Mouse (Mus musculus): ENCODE measurements at regions not wholly inside any gene's neighbourhood (a gene's known extent, or its start where the extent isn't known, plus 50 kb on each side); places are given as distances from the start of the nearest gene placed in this dataset.
A peak's percentile ranks its signal among the peaks of the same experiment; 100 is the strongest.

DNA sequence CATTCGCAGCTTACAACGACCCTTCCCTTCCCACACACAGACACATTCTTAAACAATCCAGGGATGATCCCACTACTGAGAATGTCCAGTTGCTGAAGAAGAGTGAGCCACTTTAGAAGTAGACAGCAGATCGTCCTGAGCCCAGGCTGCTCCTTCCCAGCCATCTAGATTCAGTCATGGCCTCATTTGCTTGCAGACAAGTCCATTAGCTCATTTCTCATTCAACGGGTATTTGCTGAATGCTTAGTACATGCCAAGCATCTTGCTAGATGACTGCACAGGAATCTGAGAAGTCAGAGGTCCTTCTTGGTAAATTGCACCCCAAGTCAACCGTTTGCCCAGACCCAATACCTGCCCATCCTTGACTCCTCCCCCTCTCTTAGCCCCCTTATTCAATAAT is 57.8 kb downstream of the Ier5 start:
- no peak for DNase-seq

DNA sequence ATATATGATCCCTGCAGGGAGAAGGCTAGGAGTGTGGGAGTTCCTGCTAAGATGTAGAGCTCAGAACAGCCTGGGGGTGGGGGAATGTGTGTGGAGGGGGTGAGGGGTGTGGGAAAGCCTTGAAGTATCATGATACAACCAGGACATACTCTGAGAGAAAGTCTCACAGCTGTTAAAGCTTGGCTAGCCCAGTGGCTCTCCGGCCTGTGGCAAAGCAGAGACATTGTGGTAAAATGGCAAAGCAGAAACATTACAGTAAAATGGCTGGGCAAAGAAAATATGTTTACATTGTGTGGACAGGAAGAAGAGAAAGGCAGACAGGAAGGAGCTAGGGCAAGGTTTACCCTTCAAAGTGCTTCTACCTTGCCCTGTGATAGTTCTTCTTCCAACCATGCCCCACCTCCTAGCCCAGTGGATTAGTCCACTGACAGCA is 58.5 kb downstream of the Ier5 start:
- DNase-seq: peak; percentile 57

DNA sequence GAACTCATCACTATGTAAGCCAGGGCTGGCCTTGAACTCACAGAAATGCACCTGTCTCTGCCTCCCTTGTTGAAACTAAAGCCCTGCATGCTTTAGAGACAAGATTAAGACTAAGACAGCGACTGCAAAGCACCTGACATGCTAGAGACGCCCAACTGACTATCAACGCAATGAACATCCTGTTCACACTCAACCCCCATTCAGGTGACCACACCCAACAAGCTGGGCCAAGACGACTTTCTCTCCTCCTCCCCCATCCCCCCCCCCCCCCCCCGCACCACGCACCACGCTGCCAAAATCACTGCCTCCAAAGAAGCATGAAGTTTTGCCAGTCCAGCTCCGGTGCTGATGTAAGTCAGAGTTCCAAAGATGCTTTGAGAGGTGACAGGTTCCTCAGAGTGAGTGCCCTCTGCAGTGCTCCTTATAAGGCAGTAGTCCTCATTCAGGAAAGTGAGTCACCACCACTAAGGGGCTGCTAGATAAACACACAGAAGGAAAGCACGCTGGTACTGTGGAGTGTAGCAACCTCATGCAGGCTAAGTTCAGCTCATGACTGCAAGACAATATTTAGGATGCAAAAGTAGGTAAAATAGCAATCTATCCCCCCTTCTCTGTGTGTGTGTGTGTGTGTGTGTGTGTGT is 59.2 kb downstream of the Ier5 start:
- DNase-seq: no peak

DNA sequence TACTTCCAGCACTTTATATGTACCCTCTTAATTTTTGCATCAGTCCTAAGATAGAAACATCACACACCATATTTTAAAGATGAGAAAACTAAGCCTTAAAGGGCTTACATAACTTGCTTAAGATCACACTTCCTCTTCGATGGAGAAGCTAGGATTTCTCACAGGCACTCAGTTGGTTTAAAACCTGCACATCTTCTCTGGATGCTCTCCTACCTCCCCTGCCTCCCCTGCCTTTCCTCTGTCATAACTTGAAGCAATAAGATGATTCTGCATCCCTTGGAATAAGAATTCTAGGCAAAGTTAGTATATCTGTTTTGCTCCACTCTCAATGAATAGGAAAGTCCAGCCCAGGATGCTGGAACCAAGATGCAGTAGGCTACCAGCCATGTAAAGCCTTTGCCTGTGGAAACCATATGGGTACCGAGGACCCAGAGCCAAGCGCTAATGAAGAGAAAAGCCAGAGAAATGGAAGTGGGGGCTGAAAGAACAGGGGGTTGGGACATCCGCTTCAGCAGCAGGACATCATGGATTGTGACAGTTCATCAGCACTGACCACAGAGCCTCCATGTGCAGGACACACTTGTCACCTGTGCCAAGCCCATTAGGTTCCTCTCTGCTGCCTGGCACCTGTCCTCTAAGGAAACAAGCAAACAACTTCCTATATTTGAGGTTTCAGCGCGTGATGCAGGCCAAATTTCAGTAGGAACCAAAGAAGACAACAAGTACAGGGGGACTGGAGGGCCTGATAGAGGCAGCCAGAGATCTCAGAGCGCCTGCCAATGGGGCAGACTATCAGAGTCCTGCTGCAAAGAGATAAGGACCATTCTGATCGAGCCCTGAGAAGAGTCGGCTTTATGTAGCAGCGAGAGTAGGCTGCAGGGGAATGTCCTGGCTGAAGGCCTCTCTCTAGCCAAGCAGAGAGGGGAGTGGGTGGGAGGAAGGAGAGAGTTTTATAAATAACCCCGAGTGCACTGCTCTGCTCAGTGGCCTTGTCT is 60.5 kb downstream of the Ier5 start:
- peak; percentile 64 for DNase-seq

DNA sequence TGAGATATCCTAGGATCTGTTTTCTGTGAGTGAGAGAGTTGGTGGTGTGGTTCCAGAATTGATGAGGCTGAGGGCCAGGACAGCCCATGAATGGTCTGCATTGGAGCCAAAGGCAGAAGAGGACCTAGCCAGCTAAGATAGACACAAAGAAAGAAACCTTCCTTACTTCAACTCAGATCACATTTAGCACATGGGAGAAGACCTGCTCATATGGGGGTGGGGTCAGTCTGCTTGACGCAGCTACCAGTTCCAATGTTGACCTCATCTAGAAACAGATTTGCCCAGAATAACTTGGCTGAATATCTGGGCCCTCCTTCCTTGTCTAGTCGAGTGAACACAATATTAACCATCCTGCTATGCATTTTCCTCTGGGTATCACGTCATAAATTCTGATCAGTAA is 62.0 kb downstream of the Ier5 start:
- DNase-seq: no peak

DNA sequence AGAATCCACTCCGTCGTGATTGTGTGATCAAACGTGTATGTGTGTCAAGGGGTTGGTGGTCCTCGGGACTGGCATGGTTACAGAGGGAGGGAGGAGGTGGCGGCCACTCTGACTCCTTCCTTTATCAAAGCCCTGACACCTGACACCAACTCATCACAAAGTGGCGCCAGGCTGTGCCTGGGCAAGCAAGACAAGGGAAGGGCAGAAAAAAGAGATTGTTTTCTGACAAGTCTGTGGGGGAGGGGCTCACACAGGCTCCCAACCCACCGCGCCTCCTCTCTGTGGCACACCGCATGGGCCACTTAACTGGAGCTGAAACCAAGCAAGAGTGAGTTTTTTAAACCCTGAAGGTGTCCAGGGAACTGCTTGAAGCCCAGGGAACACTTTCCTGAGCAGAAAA is 68.5 kb downstream of the Ier5 start:
- no peak for DNase-seq

DNA sequence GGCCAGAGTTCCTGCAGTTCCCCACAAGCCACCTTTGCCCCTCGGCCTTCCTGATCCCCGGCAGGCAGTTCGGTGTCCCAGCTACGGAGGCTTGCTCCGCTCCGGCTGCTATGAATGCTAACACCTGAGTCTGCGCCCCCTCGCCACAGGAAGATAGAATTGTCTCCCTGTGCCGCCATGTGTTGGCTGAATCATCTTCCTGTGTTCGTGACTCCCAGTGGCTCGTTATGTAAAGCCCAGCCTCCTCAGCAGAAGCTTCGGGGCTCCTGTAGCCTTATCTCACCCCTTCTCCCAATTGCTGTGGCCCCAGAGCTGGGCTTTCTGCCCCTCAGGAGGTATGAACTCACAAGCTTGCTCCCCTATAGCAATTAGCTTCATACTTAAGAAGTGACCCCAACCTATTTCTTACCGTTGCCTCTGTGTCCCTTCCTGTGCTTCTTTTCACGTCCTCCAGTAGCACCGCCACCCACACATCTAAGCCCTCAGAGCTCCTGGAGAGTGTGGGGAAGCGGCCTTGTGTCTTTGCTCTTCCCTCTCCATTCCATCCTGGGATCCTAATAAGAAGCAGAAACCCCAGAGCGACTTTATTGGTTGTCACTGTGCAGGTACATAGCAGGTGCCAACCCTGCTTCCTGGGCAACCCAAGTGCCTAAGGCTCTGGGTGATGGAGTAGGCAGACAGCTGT is 70.1 kb downstream of the Ier5 start:
- peak; percentile 94 for DNase-seq

DNA sequence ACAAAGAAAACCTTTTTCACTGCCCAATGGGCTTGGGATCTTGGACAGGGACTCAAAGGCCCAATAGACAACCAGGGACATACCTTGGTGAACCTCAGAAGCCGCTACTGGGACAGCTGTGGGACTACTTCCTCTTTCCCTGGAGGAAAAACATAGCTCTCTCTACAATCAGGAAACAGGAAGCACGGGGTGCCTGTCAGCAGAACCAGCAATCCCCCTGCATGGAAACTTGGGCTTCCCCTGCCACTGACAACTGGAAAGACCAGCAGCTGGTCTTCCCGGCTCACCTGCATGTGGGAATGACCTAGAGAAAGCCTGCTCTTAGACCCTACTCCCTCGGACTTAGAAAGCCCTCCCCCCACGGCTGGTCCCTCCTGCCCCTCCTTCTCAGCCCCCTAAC is 70.7 kb downstream of the Ier5 start:
- no peak for DNase-seq

DNA sequence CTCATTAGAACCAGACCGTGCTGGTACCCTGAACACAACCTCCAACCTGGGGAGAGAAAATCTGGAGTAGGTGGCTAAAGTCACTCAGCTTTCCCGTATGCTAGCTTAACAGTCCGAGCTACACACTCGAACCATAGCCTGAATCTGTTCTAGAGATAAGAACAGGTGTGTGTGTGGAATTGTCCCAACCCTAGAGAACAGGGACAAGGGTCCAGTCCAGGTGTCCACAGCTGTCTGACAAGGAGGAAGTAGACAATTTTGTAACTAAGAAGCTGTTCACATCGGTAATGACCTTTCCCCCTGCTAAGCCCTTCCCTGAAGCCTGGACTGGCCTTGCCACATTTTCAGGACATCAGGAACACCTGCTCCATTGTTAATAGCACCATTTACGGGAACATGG is 71.3 kb downstream of the Ier5 start:
- DNase-seq: no peak

DNA sequence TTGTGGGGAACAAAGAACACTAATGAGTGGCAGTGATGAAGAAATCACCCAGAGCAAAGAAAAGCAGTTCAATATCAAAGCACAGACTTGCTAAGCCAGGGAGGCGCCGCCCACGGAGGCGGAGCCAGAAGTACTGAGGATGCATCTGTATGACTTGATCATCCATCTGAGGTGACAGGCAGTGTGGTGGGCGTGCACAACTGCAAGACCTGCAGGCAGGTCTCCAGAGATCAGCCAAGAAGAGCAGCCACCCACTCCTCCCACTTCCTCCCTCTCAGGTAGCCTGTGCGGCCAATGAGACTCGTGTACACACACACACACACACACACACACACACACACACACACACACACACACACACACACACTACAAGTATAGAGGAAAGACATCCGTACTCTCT is 71.9 kb downstream of the Ier5 start:
- peak; percentile 83 for DNase-seq

DNA sequence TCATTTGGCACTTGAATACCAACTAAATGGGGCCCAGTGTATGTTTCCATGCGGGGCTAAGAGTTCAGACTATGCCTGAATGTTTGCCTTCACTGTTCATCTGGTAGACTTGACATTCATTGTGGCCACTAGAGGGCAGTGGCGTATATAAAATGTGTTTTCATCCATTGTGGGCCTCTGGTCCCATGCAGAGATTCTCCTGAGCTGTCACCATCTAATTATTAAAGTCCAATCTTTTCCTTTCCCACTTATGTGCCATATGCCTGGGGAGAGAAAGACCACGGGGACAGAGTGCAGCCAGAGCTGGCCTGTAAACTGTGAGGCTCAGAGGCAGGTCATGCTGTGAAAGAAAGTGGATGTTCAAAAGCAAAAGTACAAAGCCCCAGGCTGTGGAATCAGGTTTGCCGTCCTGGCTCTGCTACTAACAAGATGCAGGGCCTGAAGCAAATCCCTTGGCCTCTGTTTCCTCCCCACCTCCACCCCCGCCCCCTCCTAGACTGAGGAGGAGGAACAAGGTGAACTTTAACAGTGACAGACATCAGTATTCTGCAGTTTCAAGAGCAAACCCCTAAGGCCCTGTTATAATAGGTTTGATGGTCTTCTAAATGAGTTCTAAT is 73.5 kb downstream of the Ier5 start:
- peak; percentile 86 for DNase-seq

DNA sequence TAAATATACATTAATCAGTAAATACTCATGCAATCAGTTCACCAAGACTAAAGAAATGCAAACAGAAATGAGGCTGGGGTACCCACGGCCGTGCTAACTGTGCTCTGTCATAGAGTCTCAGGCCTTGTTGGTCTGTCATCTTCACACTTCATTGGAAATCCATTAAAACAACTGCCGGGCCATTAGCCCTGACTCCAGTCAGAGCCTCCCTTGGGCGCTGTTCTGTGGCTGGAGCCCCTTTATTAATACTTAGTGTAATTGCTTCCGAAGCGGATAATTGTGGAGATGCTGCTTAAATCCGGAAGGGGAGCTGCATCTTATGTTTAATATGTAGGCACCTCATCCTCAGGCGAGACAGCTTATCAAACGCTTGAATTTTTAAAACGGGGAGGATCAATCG is 76.1 kb downstream of the Ier5 start:
- DNase-seq: no peak

DNA sequence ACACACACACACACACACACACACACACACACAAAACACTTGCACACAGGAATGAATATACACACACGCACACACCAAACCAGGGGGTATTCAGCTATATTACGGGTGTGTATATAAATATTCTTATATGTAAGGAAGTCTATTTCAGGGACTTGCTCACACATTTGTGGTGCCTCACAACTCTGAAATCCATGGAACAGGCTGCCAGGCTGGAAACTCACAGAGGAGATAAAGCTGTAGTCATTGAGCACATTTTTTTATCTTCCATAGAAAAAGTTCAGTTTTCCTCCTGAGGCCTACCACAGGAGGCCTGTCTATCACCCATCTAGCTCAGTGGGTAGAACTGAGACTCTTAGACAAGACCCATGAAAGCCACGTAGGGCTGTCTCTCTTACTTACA is 83.8 kb downstream of the Ier5 start:
- no peak for DNase-seq

DNA sequence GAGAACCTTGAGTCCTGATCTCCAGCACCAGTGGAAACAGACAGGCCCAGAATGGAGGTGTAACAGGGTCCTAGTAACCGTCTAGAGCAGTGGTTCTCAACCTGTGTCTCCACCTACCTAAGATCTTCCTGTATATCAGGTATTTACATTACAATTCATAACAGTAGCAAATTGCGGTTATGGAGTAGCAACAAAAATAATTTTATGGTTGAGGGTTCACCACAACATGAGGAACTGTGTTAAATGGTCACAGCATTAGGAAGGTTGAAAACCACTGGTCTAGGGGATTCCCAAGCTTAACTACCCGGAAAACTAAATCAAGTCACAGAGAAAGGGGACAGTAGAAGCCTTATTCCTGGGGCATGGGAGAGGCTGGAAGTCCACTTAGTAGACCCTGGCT is 84.5 kb downstream of the Ier5 start:
- no peak for DNase-seq

DNA sequence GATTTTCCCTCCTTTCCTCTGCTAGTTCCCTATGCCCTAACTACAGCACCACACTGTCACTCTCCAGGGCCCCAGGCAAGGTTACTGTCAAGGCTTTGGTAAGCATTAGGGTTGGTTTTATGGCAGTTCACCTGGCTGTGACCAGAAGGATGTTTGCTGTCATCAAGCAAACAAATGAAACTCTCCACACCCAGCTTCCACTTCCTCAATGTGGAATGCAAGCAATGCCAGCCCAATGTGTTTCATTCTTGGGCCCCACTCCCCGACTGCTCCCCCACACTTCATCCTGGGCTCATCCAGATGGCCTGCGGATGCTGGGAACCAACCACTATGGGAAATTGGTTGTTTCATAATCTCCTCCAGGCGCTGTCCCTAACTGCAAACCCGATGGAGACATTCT is 85.7 kb downstream of the Ier5 start:
- DNase-seq: peak; percentile 59

DNA sequence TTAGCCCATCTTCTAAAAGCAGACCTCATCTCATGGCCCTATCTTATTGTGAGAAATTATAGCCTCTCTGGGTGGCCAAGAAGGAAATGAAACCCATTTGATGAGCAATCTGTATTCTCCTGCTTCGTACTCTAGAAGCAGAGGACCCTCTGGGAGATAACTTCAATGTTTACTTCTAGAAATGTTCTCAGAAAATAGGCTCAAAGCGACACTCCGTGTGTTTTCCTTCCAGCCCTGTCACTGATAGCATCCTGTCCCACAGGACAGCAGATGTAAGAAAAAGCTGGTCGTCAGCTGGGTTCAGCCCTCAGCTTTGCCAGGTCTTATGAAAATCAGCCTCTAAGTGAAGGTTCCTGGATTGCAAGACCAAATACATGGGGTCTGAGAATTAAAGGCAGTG is 86.1 kb downstream of the Ier5 start:
- DNase-seq: no peak

DNA sequence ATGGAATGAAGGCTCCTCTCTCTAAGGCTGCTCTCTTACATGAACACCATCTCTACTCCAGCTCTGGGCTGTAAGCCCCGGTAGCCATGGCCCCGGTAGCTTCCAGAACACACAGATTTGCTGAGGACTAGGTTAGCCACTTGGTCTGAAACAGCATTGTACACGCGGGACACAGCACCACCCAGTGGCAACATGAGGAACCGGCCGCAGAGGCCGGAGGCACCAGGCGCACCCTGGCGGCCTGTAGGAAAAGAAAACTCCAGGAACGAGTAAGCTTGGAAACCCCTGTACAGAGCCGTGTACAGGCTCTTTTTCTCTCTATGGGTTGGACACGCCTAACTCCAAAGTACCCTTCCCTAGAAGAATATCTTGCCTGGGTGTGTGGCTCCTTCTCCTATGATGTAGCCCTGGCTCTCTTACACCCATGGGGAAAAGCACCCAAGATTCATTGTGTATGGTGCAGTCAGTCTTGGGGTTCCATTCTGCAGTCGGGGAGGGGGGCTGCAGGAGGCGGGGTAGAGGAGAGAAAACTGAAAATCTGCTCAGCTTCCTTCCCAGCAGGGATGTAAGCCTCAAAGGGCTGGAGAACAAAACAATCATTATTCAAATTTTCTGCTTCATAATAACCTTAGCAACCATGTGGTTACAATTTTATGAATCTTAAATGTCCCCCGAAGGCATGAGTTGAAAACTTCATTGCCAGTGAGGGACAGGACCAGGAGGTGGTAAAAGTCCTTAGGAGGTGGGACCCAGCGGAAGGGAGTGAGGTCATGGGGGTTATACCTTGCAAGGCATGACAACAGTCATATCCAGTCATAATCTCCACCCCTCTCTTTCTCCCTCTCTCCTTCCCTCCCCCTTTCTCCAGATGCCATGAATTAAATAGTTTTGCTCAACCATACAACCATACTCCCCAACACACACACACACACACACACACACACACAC is 92.6 kb downstream of the Ier5 start:
- peak; percentile 89 for DNase-seq

DNA sequence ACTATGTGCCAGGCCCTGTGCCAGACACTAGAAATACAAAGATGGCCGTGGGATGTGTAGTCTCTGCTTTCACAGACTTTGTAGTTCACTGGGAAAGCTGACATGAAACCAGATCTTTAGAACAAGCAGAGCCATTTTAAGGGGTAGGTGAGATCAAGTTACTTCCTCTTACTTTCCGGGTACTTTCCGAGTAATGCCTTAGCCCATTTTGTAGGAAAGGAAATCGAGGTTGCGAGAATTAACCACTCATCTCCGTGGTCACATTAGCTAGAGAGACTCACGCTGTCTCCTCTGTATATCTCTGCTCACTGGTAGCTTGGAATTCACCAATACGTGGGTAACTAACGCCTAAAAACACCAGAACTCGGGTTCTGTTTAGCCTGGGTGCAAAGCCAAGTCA is 93.3 kb downstream of the Ier5 start:
- DNase-seq: no peak

DNA sequence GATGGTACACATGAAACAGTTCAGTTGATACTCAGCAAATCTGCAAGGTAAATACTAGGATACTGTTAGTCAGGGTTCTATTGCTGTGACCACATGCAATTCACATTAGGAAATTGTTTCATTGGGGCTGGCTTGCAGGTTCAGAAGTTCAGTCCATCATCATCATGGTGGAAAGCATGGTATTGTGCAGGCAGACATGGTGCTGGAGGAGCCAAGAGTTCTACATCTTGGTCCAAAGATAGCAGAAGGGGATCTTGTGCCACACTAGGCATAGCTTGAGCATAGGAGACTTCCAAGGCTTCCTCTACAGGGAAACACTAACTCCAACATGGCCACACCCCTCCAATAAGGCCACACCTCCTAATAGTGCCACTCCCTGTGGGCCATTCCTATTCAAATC is 99.1 kb downstream of the Ier5 start:
- no peak for DNase-seq

DNA sequence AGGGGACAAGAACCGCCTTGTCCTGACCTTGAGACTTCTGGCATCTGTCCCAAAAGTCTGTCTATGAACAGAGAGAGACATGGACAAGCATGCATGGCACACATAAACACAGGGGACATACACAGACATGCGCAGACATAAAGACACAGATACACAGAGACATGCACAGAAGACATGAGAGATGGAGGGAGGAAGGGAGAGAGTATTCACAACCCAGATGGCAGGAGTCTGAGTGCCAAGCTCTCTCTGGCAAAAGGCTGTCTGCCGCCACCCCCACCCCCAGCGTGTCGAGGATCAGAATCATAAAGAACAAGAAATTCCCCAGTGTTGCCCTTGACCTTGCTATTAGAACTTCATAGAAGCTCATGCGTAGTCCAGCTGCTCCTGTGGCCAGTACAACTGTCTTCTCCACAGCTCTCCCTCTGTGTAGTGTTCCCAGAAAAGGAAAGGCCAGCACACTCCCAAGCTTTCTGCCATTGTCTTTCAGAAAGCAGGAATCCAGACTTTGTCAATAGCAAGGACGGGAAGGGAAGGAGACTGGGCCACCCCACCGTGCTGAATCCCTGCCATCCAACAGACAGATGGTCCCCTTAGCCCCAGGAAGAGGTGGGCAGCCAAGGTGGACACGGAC is 99.8 kb downstream of the Ier5 start:
- peak; percentile 37 for DNase-seq

DNA sequence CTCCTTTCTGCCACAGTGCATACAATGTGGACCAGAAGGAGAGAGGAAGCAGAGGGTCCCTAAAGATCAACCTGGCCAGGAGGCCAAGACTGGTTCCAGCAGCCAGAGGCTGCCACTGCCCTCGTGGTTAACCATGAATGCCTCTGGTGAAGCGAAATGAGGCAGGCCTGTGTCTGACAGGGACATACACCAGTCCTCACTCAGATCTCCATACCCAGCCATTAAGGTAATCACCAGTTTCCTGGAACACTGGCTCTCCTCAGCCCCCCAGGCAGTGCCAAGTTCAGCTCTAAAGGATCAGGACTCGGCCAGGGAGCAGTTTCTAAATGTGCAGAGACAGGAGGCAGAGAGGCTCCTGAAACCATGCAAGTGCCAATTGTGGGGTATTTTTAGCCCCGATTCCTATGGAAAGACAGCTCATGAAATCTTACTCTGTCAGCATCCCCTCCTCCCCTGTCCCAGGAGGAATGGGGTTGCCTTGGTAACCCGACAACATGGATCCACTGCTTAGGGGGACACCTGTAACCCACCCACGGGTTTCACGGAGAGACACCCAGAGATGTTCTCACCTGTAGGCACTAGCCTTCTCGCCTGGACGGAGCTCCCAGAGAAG is 103.6 kb downstream of the Ier5 start:
- DNase-seq: peak; percentile 37
